Mouse (Mus musculus) MEL (cell line): ENCODE measurements around the gene Nek4. TPM values are rescaled to one million over a fixed set of nuclear protein-coding genes. Genes with fewer than 3 reads are reported as not detected.

Experiments
- DNase-seq: peaks from one replicate; pipeline ENCODE4 v3.0.0; 2011; ENCODE audit warnings: low read depth, low spot score
- H3K27ac ChIP-seq: 2 replicates; pipeline ENCODE4 v1.5.1; 2012; ENCODE audit warnings: low read depth, mild to moderate bottlenecking, control low read depth, low read length, moderate library complexity; ENCODE audit not compliant: control insufficient read depth
- H3K27me3 ChIP-seq, 2 experiments: fragments of 150-350 bp in 1 of 2; sonication (generic) in 1 of 2; 2 replicates each; pipeline ENCODE4 v1.6.1; 2012; ENCODE audit warnings: low read length in 2 of 2, mild to moderate bottlenecking in 2 of 2, improper control_type of control experiment in 1 of 2, moderate library complexity in 1 of 2; ENCODE audit not compliant: insufficient read depth in 2 of 2, control insufficient read depth in 1 of 2
- H3K36me3 ChIP-seq, 2 experiments: 2 replicates each; pipeline ENCODE4 v1.6.1; 2012 to 2014; ENCODE audit warnings: low read length in 2 of 2, improper control_type of control experiment in 1 of 2, inconsistent platforms in 1 of 2, mild to moderate bottlenecking in 1 of 2; ENCODE audit not compliant: insufficient read depth in 2 of 2, control insufficient read depth in 1 of 2
- H3K4me1 ChIP-seq, 2 experiments: fragments of 150-350 bp in 1 of 2; sonication (generic) in 1 of 2; 2 replicates each; pipeline ENCODE4 v1.6.1; 2012; ENCODE audit warnings: low read length in 2 of 2, improper control_type of control experiment in 1 of 2, mild to moderate bottlenecking in 1 of 2; ENCODE audit not compliant: insufficient read depth in 2 of 2, control insufficient read depth in 1 of 2
- H3K4me3 ChIP-seq, 2 experiments: fragments of 150-350 bp in 1 of 2; sonication (generic) in 1 of 2; 2 replicates each; pipeline ENCODE4 v1.5.1; 2012; ENCODE audit warnings: low read depth in 2 of 2, low read length in 2 of 2, mild to moderate bottlenecking in 2 of 2, moderate library complexity in 2 of 2, control low read depth in 1 of 2, improper control_type of control experiment in 1 of 2; ENCODE audit not compliant: control insufficient read depth in 1 of 2, insufficient read depth in 1 of 2
- H3K79me2 ChIP-seq: 2 replicates; pipeline ENCODE4 v1.6.1; 2012; ENCODE audit warnings: mild to moderate bottlenecking, low read length, moderate library complexity; ENCODE audit not compliant: control insufficient read depth, poor library complexity, insufficient read depth
- H3K9ac ChIP-seq: 2 replicates; pipeline ENCODE4 v1.6.1; 2012; ENCODE audit warnings: low read depth, mild to moderate bottlenecking, control low read depth, low read length, moderate library complexity; ENCODE audit not compliant: control insufficient read depth, poor library complexity, severe bottlenecking
- H3K9me3 ChIP-seq: fragments of 150-350 bp; sonication (generic); replicated peaks from 2 replicates; pipeline ENCODE4 v1.6.1; 2012; ENCODE audit warnings: mild to moderate bottlenecking, low read length, improper control_type of control experiment, moderate library complexity; ENCODE audit not compliant: insufficient read depth
- BHLHE40 ChIP-seq: IDR thresholded peaks from 2 replicates; pipeline ENCODE4 v1.6.1; 2012; ENCODE audit warnings: low read depth, mild to moderate bottlenecking, inconsistent platforms, low read length, improper control_type of control experiment, borderline replicate concordance
- CHD1 ChIP-seq: IDR thresholded peaks from 2 replicates; pipeline ENCODE4 v1.6.1; 2012; ENCODE audit warnings: low read depth, mild to moderate bottlenecking, inconsistent platforms, low read length, improper control_type of control experiment
- CHD2 ChIP-seq: IDR thresholded peaks from 2 replicates; pipeline ENCODE4 v1.6.1; 2011; ENCODE audit warnings: low read length, improper control_type of control experiment
- CTCF ChIP-seq, 3 experiments: IDR thresholded peaks in 2 of 3; conservative IDR thresholded peaks in 1 of 3; 2 replicates each; pipeline ENCODE4 v1.5.1; 2011 to 2012; ENCODE audit warnings: low read length in 3 of 3, low read depth in 2 of 3, mild to moderate bottlenecking in 2 of 3, improper control_type of control experiment in 1 of 3, inconsistent platforms in 1 of 3, mixed read lengths in 1 of 3, moderate library complexity in 1 of 3; ENCODE audit not compliant: control insufficient read depth in 1 of 3, insufficient read depth in 1 of 3, poor library complexity in 1 of 3, severe bottlenecking in 1 of 3
- ELF1 ChIP-seq: IDR thresholded peaks from 2 replicates; pipeline ENCODE4 v1.6.1; 2014; ENCODE audit warnings: low read depth, mild to moderate bottlenecking, inconsistent platforms, low read length, improper control_type of control experiment, moderate library complexity
- EP300 ChIP-seq, 2 experiments: IDR thresholded peaks; 2 replicates each; pipeline ENCODE4 v1.6.1; 2011; ENCODE audit warnings: improper control_type of control experiment in 2 of 2, low read length in 2 of 2, low read depth in 1 of 2, mild to moderate bottlenecking in 1 of 2
- ETS1 ChIP-seq: IDR thresholded peaks from 2 replicates; pipeline ENCODE4 v1.6.1; 2012; ENCODE audit warnings: low read depth, mild to moderate bottlenecking, inconsistent platforms, low read length, improper control_type of control experiment, moderate library complexity
- GATA1 ChIP-seq: IDR thresholded peaks from 2 replicates; pipeline ENCODE4 v1.6.1; 2011; ENCODE audit warnings: low read depth, low read length, improper control_type of control experiment
- HCFC1 ChIP-seq: IDR thresholded peaks from 2 replicates; pipeline ENCODE4 v1.6.1; 2012; ENCODE audit warnings: low read depth, mild to moderate bottlenecking, inconsistent platforms, low read length, improper control_type of control experiment, moderate library complexity
- JUND ChIP-seq: IDR thresholded peaks from 2 replicates; pipeline ENCODE4 v1.6.1; 2011; ENCODE audit warnings: low read depth, mild to moderate bottlenecking, improper control_type of control experiment, low read length
- KAT2A ChIP-seq: conservative IDR thresholded peaks from 2 replicates; pipeline ENCODE4 v1.6.1; 2012; ENCODE audit warnings: low read depth, low read length, improper control_type of control experiment, inconsistent platforms
- MAFK ChIP-seq: IDR thresholded peaks from 2 replicates; pipeline ENCODE4 v1.6.1; 2011; ENCODE audit warnings: low read depth, mild to moderate bottlenecking, low read length, improper control_type of control experiment, borderline replicate concordance
- MEF2A ChIP-seq: IDR thresholded peaks from 2 replicates; pipeline ENCODE4 v1.6.1; 2014; ENCODE audit warnings: low read depth, mild to moderate bottlenecking, inconsistent platforms, low read length, improper control_type of control experiment; ENCODE audit not compliant: poor library complexity, insufficient replicate concordance, severe bottlenecking; ENCODE audit errors: extremely low read depth
- MYB ChIP-seq: IDR thresholded peaks from 2 replicates; pipeline ENCODE4 v1.6.1; 2011; ENCODE audit warnings: mild to moderate bottlenecking, low read depth, low read length, improper control_type of control experiment
- MYC ChIP-seq: IDR thresholded peaks from 2 replicates; pipeline ENCODE4 v1.6.1; 2011; ENCODE audit warnings: low read depth, mild to moderate bottlenecking, low read length, improper control_type of control experiment, moderate library complexity
- NRF1 ChIP-seq: IDR thresholded peaks from 2 replicates; pipeline ENCODE4 v1.6.1; 2014; ENCODE audit warnings: low read depth, mild to moderate bottlenecking, inconsistent platforms, low read length, improper control_type of control experiment, moderate library complexity; ENCODE audit not compliant: poor library complexity, insufficient read depth, severe bottlenecking
- POLR2AphosphoS2 ChIP-seq: IDR thresholded peaks from 2 replicates; pipeline ENCODE4 v1.6.1; 2011; ENCODE audit warnings: low read length, improper control_type of control experiment
- POLR2AphosphoS5 ChIP-seq: IDR thresholded peaks from 2 replicates; pipeline ENCODE4 v1.6.1; 2012; ENCODE audit warnings: low read depth, borderline replicate concordance, mild to moderate bottlenecking, inconsistent platforms, low read length, moderate library complexity, mixed read lengths
- RAD21 ChIP-seq: IDR thresholded peaks from 2 replicates; pipeline ENCODE4 v1.6.1; 2011; ENCODE audit warnings: mild to moderate bottlenecking, low read depth, low read length, improper control_type of control experiment
- RCOR1 ChIP-seq: IDR thresholded peaks from 2 replicates; pipeline ENCODE4 v1.6.1; 2012; ENCODE audit warnings: low read depth, mild to moderate bottlenecking, inconsistent platforms, low read length, improper control_type of control experiment
- SIN3A ChIP-seq: IDR thresholded peaks from 2 replicates; pipeline ENCODE4 v1.6.1; 2012; ENCODE audit warnings: low read length, improper control_type of control experiment, inconsistent platforms
- SMC3 ChIP-seq: IDR thresholded peaks from 2 replicates; pipeline ENCODE4 v1.6.1; 2011; ENCODE audit warnings: low read depth, low read length, improper control_type of control experiment
- TAL1 ChIP-seq: IDR thresholded peaks from 2 replicates; pipeline ENCODE4 v1.6.1; 2012; ENCODE audit warnings: mild to moderate bottlenecking, inconsistent platforms, low read length, moderate library complexity, mixed read lengths
- TBP ChIP-seq: IDR thresholded peaks from 2 replicates; pipeline ENCODE4 v1.8.0; 2011; ENCODE audit warnings: low read depth, low read length, improper control_type of control experiment
- TCF12 ChIP-seq: IDR thresholded peaks from 2 replicates; pipeline ENCODE4 v1.6.1; 2014; ENCODE audit warnings: low read depth, mild to moderate bottlenecking, inconsistent platforms, low read length, improper control_type of control experiment, moderate library complexity
- USF1 ChIP-seq: IDR thresholded peaks from 2 replicates; pipeline ENCODE4 v1.6.1; 2014; ENCODE audit warnings: low read depth, mild to moderate bottlenecking, inconsistent platforms, low read length, improper control_type of control experiment, moderate library complexity
- USF2 ChIP-seq, 2 experiments: IDR thresholded peaks; 2 replicates each; pipeline ENCODE4 v1.6.1; 2011 to 2012; ENCODE audit warnings: improper control_type of control experiment in 2 of 2, low read length in 2 of 2, borderline replicate concordance in 1 of 2, inconsistent platforms in 1 of 2, low read depth in 1 of 2, mild to moderate bottlenecking in 1 of 2; ENCODE audit not compliant: insufficient read depth in 1 of 2
- ZC3H11A ChIP-seq: IDR thresholded peaks from 2 replicates; pipeline ENCODE4 v1.6.1; 2012; ENCODE audit warnings: low read depth, mild to moderate bottlenecking, inconsistent platforms, low read length, improper control_type of control experiment
- ZMIZ1 ChIP-seq: IDR thresholded peaks from 2 replicates; pipeline ENCODE4 v1.6.1; 2012; ENCODE audit warnings: low read depth, mild to moderate bottlenecking, inconsistent platforms, low read length, improper control_type of control experiment, moderate library complexity
- ZNF384 ChIP-seq: IDR thresholded peaks from 2 replicates; pipeline ENCODE4 v1.6.1; 2012; ENCODE audit warnings: low read depth, mild to moderate bottlenecking, inconsistent platforms, low read length, improper control_type of control experiment
- polyA plus RNA-seq, 2 experiments: library from polyadenylated mRNA; stranded (reverse) in 1 of 2; unstranded in 1 of 2; fragments of >175 nt in 1 of 2; fragments of >200 nt in 1 of 2; gene quantifications; 2 replicates each; pipeline versions ENCODE4 v1.2.1 to v1.2.4; 2012; ENCODE audit warnings: low replicate concordance in 2 of 2, low read depth in 1 of 2; ENCODE audit not compliant: insufficient read length in 2 of 2, insufficient read depth in 1 of 2, missing spikeins in 1 of 2
- total RNA-seq: library from RNA; depleted of rRNA; stranded (reverse); fragments of 300-350 nt; gene quantifications from 2 replicates; pipeline ENCODE4 v1.2.3, GENCODE M21; 2012

The Nek4 gene
- total and polyA plus RNA-seq, 3 experiments = 16.6 to 19.3 TPM; not detected in 1

GRCm38 (mm10) chr14:30943038-30943437 lies 8.1 kb upstream of the Nek4 start, which contains the start of gene Itih1 (continued):
- TF ChIP-seq ETS1 (no peak), TBP (no peak), BHLHE40 (no peak)

GRCm38 (mm10) chr14:30943860-30944674 lies 7.1 kb upstream of the Nek4 start:
- no peak overlapping the region for H3K4me3 ChIP-seq
- no peaks in the 10 kb centered on the region for H3K36me3 ChIP-seq
- DNase-seq = peak; percentile 77
- no peaks in the 10 kb centered on the region for H3K79me2 ChIP-seq
- no peak overlapping the region for H3K27ac ChIP-seq
- peak overlapping the region; percentile 33; the same call in 1 of the 2 replicates for H3K9ac ChIP-seq
- TF ChIP-seq RCOR1 (no peak), EP300 (IDR thresholded peaks at IDR 0.05; ENCODE audit: low read depth in 1 of 2, low read length in 2 of 2) (no peak), TCF12 (no peak), MYB (no peak), NRF1 (no peak), POLR2AphosphoS5 (no peak), HCFC1 (no peak), ZMIZ1 (no peak), MEF2A (no peak), CHD1 (no peak), SMC3 (peak; percentile 62), GATA1 (no peak), USF1 (no peak), ELF1 (no peak), ZNF384 (no peak), JUND (no peak), MYC (no peak), CTCF (IDR thresholded peaks at IDR 0.05 in 2 of 3, conservative IDR thresholded peaks at IDR 0.05 in 1 of 3; ENCODE audit: control insufficient read depth in 1 of 3, insufficient read depth in 1 of 3, low read depth in 2 of 3, low read length in 3 of 3, poor library complexity in 1 of 3, severe bottlenecking in 1 of 3) (peak; percentile 70 to 90 (median 75)), KAT2A (no peak), POLR2AphosphoS2 (no peak), SIN3A (no peak), RAD21 (peak; percentile 74), MAFK (no peak), USF2 (IDR thresholded peaks at IDR 0.05; ENCODE audit: borderline replicate concordance in 1 of 2, insufficient read depth in 1 of 2, low read depth in 1 of 2, low read length in 2 of 2) (no peak), ZC3H11A (peak; percentile 25; the same call in 1 of the 2 replicates), CHD2 (no peak), TAL1 (no peak)
- TF ChIP-seq, all 39 proteins: peak for 4
- Histone ChIP-seq H3K4me1 (0 out of 4 replicates have a peak, but pooled peaks cover 0 to 3% of the 10 kb centered on the region in 2 experiments), H3K27me3 (peaks cover 0 to 4% of the 10 kb centered on the region in 2 experiments; a peak in 1 of 4 replicates), H3K9me3 (no peaks in the 10 kb centered on the region)
